Mouse (Mus musculus) liver, postnatal 0 days (tissue): Measurements from ENCODE around the gene Bcap31.

ENCODE experiments used
- CTCF ChIP-seq: sonication (generic); IDR thresholded peaks from 2 replicates; pipeline ENCODE4 v1.5.1; 2016; ENCODE audit warnings: antibody characterized with exemption, low read depth
- EP300 ChIP-seq: IDR thresholded peaks from 2 replicates; pipeline ENCODE4 v1.6.1; 2016; ENCODE audit warnings: antibody characterized with exemption, low read depth, mild to moderate bottlenecking

DNA sequence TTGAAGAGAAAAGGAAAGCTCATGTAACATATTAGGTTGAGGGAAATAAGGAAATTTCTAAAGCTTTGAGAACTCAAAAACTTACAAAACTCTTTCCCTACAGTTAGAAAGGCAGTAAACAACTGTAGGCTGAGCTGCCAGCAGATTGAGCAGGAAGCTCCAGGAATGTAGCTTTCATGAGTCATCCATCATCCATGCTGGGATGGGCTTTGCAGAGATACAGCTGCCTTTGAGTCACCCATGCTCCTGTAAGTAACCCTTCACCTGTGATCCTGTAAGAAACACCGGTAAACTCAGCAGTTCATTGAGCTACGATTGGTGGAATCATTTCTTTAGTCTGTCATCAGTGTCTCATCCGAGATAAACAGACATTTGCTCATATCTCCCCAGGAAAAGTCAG is 65.1 kb downstream of the Bcap31 start:
- TF ChIP-seq CTCF (no peak), EP300 (no peak)
